Mouse (Mus musculus): ENCODE results near the gene Defb30.
A peak's percentile ranks its signal among the peaks of the same experiment; 100 is the strongest.

DNA sequence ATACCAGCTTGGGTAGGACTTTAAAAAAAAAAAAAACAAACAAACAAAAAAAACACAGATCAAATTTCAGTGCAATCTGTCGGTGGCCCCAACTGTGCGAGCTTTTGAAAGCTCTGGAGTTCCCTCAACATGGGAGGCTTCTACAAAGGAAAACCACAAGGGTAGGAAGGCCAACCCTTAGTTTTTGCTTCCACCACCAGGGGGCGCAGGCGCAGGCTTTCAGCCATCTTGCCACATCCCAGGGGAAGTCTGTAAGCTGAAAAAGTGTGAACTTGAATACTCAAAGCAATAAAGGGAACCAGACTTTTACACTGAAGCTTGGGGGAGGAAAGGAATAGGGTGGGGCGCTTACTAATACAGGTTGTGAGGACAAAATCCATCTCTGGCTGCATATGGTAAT is 1.0 kb upstream of the Defb30 start:
- TF ChIP-seq POLR2A (IDR thresholded peaks at IDR 0.05; ENCODE audit: borderline replicate concordance, extremely low read depth, low read depth, low read length), result no peak
- TF ChIP-seq CTCF (IDR thresholded peaks at IDR 0.05; ENCODE audit: insufficient read depth, low read length), result peak; percentile 77

Data from lung, adult 2 months (tissue).